Mouse (Mus musculus): Measurements from ENCODE around the gene Otud7b.

GRCm38 (mm10) chr3:96124235-96124634 is 19.9 kb downstream of the Otud7b start:
- TF ChIP-seq CTCF (IDR thresholded peaks at IDR 0.05; ENCODE audit: low read depth, low read length) (no peak), POLR2A (IDR thresholded peaks at IDR 0.05; ENCODE audit: borderline replicate concordance, low read depth, low read length) (no peak)
